Mouse (Mus musculus): ENCODE results near the gene Aig1.

GRCm38 (mm10) chr10:13913689-13914088 is 44.9 kb upstream of the Aig1 start:
- TF ChIP-seq EP300 (IDR thresholded peaks at IDR 0.05; ENCODE audit: insufficient read depth, low read depth, low read length) (no peak), POLR2A (IDR thresholded peaks at IDR 0.05; ENCODE audit: insufficient read depth, low read depth, low read length) (no peak), CTCF (IDR thresholded peaks at IDR 0.05) (peak; percentile 60)
